Mouse (Mus musculus) frontal cortex, postnatal 25 days (tissue): Measurements from ENCODE around the gene Ubxn7.

Experiments
- DNase-seq, 2 experiments: peaks; one replicate each; pipeline ENCODE4 v3.0.0; 2022; ENCODE audit warnings: low spot score in 2 of 2

Gene Ubxn7

DNA sequence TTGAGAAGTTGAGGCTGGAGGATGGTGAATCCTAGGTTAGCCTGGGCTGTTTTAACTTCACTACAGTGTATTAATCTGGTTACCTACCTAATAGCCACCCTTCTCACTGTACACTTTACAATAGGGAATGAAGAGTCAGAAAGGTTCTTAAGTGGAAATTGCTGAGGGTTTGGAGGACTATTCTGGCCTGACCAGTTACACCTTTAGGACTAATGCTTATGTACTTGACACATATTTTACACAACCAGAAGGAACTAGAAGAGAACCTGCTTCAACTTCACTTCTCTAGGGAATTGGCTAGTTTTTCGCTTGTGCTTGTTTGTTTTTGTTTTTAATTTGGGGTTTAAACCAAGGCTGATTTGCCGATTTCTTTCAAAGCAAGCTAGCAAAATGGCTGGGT is 101.1 kb downstream of the Ubxn7 start:
- no peak for DNase-seq

- no peak for DNase-seq
Measured at GRCm38 (mm10) chr16:32434066-32434465, 102.0 kb downstream of the Ubxn7 start.

DNA sequence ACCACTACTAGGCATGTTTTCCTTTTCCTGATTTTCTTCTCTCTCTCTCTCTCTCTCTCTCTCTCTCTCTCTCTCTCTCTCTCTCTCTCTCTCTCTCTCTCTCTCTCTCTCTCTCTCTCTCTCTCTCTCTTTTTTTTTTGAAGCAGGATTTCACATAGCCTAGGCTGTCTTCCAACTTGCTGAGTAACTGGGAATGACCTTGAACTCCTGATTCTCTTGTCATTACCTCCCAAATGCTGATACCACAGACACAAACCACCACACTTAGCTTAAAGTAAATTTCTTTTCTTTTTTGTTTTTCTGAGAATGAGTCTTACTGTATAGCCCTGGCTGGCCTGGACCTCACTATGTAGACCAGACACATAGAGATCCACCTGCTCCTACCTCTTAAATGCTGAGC is 102.6 kb downstream of the Ubxn7 start:
- DNase-seq: no peak

DNA sequence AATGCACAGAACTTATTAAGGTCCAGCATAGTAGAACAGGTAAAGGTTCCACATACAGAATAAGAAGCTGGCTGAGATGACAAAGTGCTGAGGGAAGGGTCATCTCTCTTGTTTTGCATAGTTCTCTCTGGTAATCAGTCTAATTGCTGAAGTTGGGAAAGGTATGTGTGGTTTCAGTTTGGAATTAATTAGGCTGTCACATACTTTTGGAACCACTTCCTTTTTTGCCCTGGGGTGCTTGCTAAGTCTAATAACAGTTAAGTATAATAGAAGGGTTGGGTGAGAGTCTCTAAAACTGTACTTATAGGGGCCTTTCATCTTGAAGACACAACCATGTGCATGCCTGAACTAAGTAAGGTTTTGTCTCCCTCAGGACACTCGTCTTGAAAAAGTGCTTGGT is 104.6 kb downstream of the Ubxn7 start:
- no peak for DNase-seq

DNA sequence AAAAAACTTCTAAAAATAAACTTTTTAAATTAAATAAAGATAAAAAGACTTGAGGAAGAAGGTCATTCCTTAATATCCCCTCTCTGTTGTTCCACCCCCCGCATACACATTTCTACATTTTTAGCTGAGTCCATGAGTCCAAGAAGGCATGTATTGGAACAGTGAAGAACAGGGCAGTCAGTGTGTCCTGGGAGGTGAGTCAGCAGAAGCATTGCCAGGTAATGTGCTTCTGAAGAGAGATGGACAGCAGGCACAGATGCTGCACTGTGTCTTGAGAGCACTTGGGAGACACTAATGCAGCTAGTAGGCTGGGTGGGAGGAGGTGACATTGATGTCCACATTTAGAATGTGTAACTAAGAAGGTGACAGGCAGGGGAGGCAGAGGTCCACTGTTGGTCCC is 105.2 kb downstream of the Ubxn7 start:
- no peak for DNase-seq

GRCm38 (mm10) chr16:32441432-32441831 is 109.4 kb downstream of the Ubxn7 start:
- DNase-seq: no peak
